Mouse (Mus musculus) kidney, embryonic 15.5 days (tissue): Measurements from ENCODE around the gene Adcy10. TPM values are rescaled to one million over a fixed set of nuclear protein-coding genes. Genes with fewer than 3 reads are reported as not detected.

Experiments used
- ATAC-seq: fragments of 200-750 bp; cut with Nextera tagmentation; replicated peaks from 2 replicates; pipeline ENCODE4 v1.8.0; 2017; ENCODE audit warnings: moderate TSS enrichment; ENCODE audit not compliant: low FRiP score
- H3K27ac ChIP-seq: fragments of 300-500 bp; sonication (generic); 2 replicates; pipeline ENCODE4 v1.5.1; 2015; ENCODE audit warnings: mild to moderate bottlenecking, inconsistent platforms
- H3K27me3 ChIP-seq: fragments of 300-500 bp; sonication (generic); 2 replicates; pipeline ENCODE4 v1.6.1; 2015; ENCODE audit warnings: inconsistent platforms
- H3K36me3 ChIP-seq: fragments of 300-500 bp; sonication (generic); 2 replicates; pipeline ENCODE4 v1.6.1; 2015; ENCODE audit warnings: inconsistent platforms
- H3K4me1 ChIP-seq: fragments of 300-500 bp; sonication (generic); 2 replicates; pipeline ENCODE4 v1.6.1; 2015; ENCODE audit warnings: inconsistent platforms
- H3K4me2 ChIP-seq: fragments of 300-500 bp; sonication (generic); 2 replicates; pipeline ENCODE4 v1.6.1; 2015; ENCODE audit warnings: moderate library complexity, mild to moderate bottlenecking, inconsistent platforms
- H3K4me3 ChIP-seq: fragments of 300-500 bp; sonication (generic); replicated peaks from 2 replicates; pipeline ENCODE4 v1.5.1; 2015; ENCODE audit warnings: mild to moderate bottlenecking, inconsistent platforms
- H3K9ac ChIP-seq: fragments of 300-500 bp; sonication (generic); 2 replicates; pipeline ENCODE4 v1.6.1; 2015; ENCODE audit warnings: mild to moderate bottlenecking, inconsistent platforms
- H3K9me3 ChIP-seq: fragments of 300-500 bp; sonication (generic); replicated peaks from 2 replicates; pipeline ENCODE4 v1.6.1; 2016; ENCODE audit warnings: inconsistent platforms
- WGBS: fragments of 180-500 bp; shearing (Covaris S2); methylation state at CpG from one replicate; pipeline ENCODE4 v1.1.7; 2015; ENCODE audit warnings: mixed read lengths; 5-methylcytosine and 5-hydroxymethylcytosine counted together
- polyA plus RNA-seq: library from polyadenylated mRNA; unstranded; fragments of >200 nt; fragmentation: Nextera tagmentation; extraction: Ambion mirVana; gene quantifications from 2 replicates; pipeline ENCODE4 v1.2.1, GENCODE M21; 2015

The Adcy10 gene
- polyA plus RNA-seq, 1 experiment from 2014 or later, result 0.23 TPM

DNA sequence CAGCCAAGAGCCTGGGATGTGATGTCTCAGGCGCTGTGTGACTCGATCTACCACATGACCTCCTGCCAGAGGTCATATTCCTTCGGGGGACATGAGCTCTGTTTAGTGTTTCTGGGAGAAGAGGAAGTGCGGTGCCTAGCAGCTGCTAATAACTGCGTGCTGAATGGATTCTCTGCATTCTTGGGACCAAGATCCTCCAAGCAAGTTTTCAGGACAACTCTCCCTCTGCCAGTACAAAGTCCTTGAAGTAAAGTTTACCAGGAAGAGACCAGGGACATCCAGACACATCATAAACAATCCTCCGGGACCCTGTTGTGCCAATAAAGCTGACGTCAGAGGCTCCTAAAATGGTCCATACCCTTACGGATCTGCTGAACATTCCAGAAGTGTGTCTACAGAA, 102.9 kb downstream of the Adcy10 start:
- no peaks in the 10 kb centered on the region for H3K9me3 ChIP-seq
- H3K27me3 ChIP-seq, result no peaks in the 10 kb centered on the region
- H3K9ac ChIP-seq, result no peak overlapping the region
- ATAC-seq, result no peak
- H3K4me2 ChIP-seq, result no peak overlapping the region
- H3K27ac ChIP-seq, result peak overlapping the region; percentile 88
- peaks cover 43% of the 10 kb centered on the region for H3K4me1 ChIP-seq
- 40% methylated on average over 8 of the region's 8 CpGs for WGBS
- peaks cover 26% of the 10 kb centered on the region for H3K36me3 ChIP-seq
- H3K4me3 ChIP-seq, result no peak overlapping the region

DNA sequence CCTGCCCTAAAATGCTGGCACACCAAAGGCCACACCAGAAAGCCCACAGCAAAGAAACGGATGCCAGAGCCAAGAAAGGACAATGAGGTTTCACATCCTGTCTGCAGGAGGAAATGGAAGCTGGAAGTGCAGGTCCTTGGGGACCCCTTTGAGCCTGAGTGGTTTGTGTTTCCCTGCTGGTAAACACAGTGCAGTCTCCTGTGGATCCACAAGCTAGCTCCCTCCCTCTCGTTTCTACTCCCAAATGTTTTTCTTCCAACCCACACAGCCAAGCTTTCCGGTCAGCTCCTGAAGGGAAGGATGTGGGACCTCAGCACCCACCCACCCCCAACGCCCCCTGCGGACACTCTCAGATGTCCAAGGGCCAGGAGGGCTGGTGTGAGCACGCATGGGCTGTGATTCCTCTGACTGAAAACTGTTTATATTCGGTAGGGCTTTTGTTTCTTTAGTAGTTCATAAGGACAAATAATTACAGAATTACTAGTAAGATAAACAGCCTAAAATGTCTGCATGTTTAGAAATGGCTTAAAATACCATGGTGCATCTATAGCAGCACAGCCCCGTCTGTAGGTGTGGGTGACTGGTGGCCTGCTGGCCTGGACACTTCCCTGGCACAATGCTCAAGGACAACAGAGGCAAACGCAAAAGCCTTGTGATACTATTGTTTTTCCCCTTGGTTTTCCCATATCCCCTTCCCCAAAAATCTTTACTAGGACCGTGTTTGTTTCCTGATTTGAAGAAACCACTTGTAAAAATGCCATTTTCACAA, 104.5 kb downstream of the Adcy10 start:
- peak overlapping the region; percentile 23 for H3K4me2 ChIP-seq
- 19% methylated on average over 10 of the region's 10 CpGs for WGBS
- peaks cover 40% of the 10 kb centered on the region for H3K36me3 ChIP-seq
- peak; percentile 80 for ATAC-seq
- no peaks in the 10 kb centered on the region for H3K9me3 ChIP-seq
- peak overlapping the region; percentile 88 for H3K27ac ChIP-seq
- no peak overlapping the region for H3K9ac ChIP-seq
- H3K27me3 ChIP-seq, result no peaks in the 10 kb centered on the region
- no peak overlapping the region for H3K4me3 ChIP-seq
- peaks cover 43% of the 10 kb centered on the region for H3K4me1 ChIP-seq

DNA sequence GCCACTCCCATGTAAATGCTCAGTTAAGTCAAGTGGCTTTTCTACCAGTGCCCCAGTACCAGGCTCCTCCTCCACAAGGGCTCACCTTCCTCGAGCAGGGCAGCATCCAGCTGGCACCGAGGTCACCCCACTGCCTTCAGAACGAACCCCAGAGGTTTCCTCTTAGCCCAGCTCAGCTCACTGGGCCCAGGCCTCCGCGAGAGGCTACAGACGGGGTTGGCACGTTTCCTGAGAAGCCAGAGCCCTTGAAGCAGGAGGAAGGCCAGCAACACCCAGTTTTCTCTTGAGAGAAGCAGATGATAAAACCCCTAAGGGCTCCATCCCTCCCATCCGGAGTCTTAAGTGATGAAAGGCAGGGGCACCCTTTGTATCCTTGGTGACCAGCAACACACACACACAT, 105.8 kb downstream of the Adcy10 start:
- no peak for ATAC-seq
- no peaks in the 10 kb centered on the region for H3K27me3 ChIP-seq
- 73% methylated on average over 8 of the region's 8 CpGs for WGBS
- H3K36me3 ChIP-seq, result peaks cover 53% of the 10 kb centered on the region
- H3K27ac ChIP-seq, result peak overlapping the region; percentile 88
- no peak overlapping the region for H3K4me3 ChIP-seq
- no peak overlapping the region for H3K4me2 ChIP-seq
- peaks cover 53% of the 10 kb centered on the region for H3K4me1 ChIP-seq
- H3K9me3 ChIP-seq, result no peaks in the 10 kb centered on the region
- no peak overlapping the region for H3K9ac ChIP-seq

DNA sequence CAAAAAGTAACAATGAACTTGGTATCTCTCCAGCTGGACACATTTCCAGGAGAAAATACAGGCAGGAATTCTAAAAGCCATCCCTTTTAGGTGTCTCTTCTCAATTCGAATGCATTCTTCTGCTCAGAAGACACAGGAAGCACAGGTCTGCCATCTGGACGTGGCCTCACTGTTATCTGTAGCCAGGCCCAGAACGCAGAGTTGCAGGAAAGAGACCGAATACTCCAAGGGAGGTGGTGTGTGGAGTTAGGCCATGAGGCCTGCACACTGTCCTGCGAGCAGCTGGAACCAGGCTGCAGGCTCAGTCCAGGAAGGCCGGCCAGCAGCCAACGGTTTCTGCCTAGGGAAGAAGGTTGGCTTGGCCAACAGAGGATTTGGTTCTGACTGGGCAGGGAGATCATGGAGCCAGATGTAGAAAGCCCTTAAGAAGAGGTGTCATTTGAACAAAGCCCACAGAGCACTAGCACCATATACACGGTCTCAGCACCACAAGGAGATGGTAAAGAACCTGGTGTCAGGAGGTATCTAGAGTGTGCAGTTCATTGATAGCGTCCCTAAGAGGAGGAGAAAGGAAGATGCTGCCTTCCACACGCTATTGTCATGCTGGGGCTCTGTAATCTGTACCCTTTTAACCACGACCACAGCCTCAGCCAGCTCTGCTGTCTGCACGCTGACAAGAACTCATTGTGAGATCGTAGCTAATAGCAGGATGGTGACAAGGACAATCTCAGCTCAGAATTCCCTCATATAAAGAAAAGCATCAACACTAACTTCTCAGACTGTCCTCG, 107.5 kb downstream of the Adcy10 start:
- Histone ChIP-seq H3K4me1 (peaks cover 48% of the 10 kb centered on the region), H3K27me3 (no peaks in the 10 kb centered on the region), H3K4me2 (no peak overlapping the region), H3K9me3 (no peaks in the 10 kb centered on the region), H3K27ac (no peak overlapping the region), H3K36me3 (peaks cover 67% of the 10 kb centered on the region), H3K9ac (no peak overlapping the region), H3K4me3 (no peak overlapping the region)
- no peak for ATAC-seq
- WGBS, result 88% methylated on average over 14 of the region's 14 CpGs

DNA sequence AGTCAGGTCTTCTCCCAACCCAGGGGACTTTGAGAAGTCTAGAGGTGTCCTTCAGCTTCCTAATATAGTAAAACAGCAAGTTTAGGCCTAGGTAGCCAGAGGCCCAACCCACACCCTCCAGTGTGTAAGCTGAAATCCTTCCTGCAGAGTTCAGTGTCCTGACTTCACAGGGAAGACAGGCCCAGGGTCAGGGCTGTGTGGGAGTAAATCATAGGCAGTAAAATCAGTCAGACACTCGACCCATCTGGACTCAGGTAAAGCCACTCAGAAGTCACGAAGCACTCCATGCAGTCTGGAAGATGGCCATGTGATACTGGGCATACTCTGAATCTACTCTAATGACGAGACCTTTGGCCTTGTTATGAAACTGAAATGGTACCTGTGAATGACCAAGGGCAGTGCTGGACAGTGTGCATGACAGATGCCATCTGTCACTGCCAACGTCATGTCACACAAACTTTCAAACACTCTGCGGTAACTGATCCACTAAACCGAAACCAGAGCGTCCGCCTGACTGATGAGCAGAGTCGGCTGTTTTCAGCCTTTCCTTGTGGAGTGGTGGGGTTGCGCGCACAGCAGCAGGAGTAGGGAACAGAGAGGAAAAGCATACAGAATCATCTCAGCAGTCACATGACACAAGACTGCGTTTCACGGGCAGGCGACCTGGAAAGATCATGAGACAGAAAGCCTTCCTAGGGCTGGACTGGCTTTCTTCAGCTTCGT, 109.9 kb downstream of the Adcy10 start:
- Histone ChIP-seq H3K36me3 (peaks cover 88% of the 10 kb centered on the region), H3K27ac (peak overlapping the region; percentile 46), H3K4me2 (no peak overlapping the region), H3K4me3 (no peak overlapping the region), H3K4me1 (peaks cover 25% of the 10 kb centered on the region; the same call in 1 of the 2 replicates), H3K9me3 (no peaks in the 10 kb centered on the region), H3K27me3 (no peaks in the 10 kb centered on the region), H3K9ac (no peak overlapping the region)
- peak; percentile 71 for ATAC-seq
- WGBS, result 38% methylated on average over 15 of the region's 15 CpGs

DNA sequence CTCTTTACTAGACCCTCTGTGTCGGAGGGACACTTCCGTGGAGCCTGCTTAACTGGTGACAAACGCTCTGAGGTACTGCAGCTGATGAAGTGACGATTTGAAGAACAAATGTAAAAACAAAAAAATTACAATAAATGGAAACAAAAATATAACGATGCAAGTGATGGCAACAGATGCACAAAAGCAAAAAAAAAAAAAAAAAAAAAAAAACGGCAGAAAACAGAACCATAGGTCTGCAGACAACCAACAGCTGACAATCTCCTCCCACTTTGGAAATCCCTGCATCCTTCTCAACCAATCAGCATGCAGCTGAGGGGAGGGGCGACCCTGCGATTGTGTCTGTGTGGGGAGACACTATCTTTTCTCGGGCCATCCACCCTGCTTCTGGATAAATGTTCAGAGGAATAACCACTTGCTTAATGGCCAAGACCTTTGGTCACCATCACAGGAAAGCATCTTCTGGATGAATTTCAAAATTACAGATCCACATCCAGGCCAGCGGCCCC, 116.8 kb downstream of the Adcy10 start:
- Histone ChIP-seq H3K9ac (no peak overlapping the region), H3K36me3 (peaks cover 88% of the 10 kb centered on the region), H3K4me2 (no peak overlapping the region), H3K4me3 (no peak overlapping the region), H3K4me1 (no peaks in the 10 kb centered on the region), H3K9me3 (no peaks in the 10 kb centered on the region), H3K27ac (no peak overlapping the region), H3K27me3 (no peaks in the 10 kb centered on the region)
- ATAC-seq, result no peak
- 80% methylated on average over 10 of the region's 10 CpGs for WGBS

DNA sequence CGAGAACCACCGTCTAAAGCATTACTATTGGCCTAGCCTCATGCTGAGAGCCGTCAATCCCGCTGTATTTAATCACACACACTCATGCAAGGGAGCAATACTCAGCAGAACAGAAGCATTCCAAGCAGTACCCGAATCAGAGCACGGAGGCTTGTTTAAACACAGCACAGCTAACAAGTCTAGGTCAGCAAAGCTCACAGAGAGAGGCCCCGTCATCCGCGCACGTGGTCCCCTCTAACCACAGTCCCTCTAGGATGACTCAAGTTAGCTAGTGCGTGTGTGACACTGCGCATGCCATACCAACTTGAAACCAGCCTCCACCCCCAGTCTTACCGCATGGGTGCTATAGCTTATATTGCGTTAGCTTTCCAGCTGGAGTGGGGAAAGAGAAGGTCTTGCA, 118.2 kb downstream of the Adcy10 start:
- Histone ChIP-seq H3K4me2 (no peak overlapping the region), H3K9ac (no peak overlapping the region), H3K4me3 (no peak overlapping the region), H3K36me3 (peaks cover 89% of the 10 kb centered on the region), H3K27ac (no peak overlapping the region), H3K4me1 (no peaks in the 10 kb centered on the region), H3K27me3 (no peaks in the 10 kb centered on the region), H3K9me3 (no peaks in the 10 kb centered on the region)
- ATAC-seq, result no peak
- 93% methylated on average over 14 of the region's 14 CpGs for WGBS

DNA sequence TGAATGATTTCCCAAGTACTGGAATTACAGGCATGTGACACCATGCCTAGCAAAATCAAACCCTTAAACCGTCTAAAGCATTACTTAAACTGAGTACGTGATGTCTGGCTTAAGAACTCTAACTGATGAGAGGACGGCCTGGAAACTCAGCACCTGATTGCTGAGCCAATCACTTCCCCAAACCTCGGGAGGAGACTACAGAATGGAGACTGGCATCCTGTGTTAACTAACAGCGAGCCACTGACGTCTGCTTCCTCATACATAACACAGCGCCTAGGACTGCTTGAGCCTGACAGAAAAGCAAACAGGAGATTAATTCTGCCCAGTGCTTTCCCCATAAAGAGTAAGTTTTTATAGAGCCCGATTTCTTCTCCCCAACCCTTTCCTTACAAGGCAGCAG, 119.2 kb downstream of the Adcy10 start:
- ATAC-seq, result no peak
- Histone ChIP-seq H3K4me3 (no peak overlapping the region), H3K9me3 (no peaks in the 10 kb centered on the region), H3K4me2 (no peak overlapping the region), H3K27ac (no peak overlapping the region), H3K27me3 (no peaks in the 10 kb centered on the region), H3K4me1 (no peaks in the 10 kb centered on the region), H3K36me3 (peaks cover 82% of the 10 kb centered on the region), H3K9ac (no peak overlapping the region)
- WGBS, result 89% methylated on average over 8 of the region's 8 CpGs

DNA sequence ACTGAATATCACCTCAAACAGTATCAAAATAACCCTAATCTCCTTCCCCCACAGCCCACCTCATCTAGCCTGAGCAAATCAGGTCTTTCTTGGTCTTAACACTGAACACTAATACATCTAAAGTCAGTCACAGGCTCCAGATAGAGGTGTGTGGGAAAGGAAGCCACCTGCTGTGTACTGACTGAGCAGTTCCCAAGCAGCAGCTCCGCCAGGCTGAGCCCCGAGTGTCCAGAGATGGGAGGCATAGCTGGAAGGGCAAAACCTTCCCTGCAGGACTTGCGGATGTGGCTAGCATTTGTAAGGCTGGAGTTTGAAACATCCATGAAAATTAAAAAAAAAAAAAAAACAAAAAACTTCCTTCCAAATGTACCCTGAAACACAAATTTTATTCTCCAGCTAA, 120.1 kb downstream of the Adcy10 start:
- H3K36me3 ChIP-seq, result peaks cover 78% of the 10 kb centered on the region
- WGBS, result 97% methylated on average over 3 of the region's 3 CpGs
- no peak overlapping the region for H3K4me3 ChIP-seq

DNA sequence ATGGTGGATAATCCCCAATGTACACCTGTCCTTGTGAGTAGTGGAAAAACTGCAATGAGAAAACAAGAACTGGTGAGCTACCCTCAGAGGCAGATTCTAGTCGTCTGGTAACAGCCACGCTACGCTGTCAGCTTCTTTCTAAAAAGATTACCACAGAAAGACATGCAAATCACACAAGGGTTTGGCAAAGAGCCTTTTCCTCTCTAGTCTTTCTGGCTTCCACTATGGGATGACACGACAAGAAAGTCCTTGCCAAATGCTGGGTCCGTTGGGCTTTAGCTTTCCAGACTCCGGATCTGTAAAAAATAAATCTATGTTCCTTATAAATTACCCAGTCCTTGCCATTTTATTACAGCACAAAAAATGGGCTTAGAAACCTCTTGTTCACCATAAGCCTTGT, 120.8 kb downstream of the Adcy10 start:
- Histone ChIP-seq H3K27ac (no peak overlapping the region), H3K9ac (no peak overlapping the region), H3K4me2 (no peak overlapping the region), H3K27me3 (no peaks in the 10 kb centered on the region), H3K36me3 (peaks cover 77% of the 10 kb centered on the region), H3K4me3 (no peak overlapping the region), H3K9me3 (no peaks in the 10 kb centered on the region), H3K4me1 (peaks cover 7% of the 10 kb centered on the region)
- WGBS, result 83% methylated on average over 6 of the region's 6 CpGs
- no peak for ATAC-seq

More for the DNA sequence above, 120.1 kb downstream of the Adcy10 start:
- no peak overlapping the region for H3K4me2 ChIP-seq
- H3K9me3 ChIP-seq, result no peaks in the 10 kb centered on the region
- no peak overlapping the region for H3K9ac ChIP-seq
- H3K27ac ChIP-seq, result no peak overlapping the region
- H3K4me1 ChIP-seq, result peaks cover 5% of the 10 kb centered on the region; the same call in 1 of the 2 replicates
- no peaks in the 10 kb centered on the region for H3K27me3 ChIP-seq
- ATAC-seq, result no peak

DNA sequence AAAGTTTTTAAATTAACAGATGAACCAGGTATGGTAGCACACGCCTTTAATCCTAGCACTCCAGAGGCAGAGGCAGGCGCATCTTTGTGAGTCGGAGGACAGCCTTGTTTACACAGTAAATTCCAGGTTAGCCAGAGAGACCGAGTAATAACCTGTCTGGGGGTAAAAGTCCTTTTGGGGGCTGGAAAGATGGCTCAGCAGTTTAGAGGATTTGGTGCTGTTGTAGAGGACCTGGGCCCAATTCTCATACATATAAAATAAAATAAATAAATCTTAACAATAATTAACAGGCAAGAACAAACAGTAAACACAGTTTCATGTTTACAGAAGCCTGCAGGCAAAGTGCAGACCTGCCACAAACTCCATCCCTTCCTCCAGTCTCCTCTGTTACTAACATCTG, 123.9 kb downstream of the Adcy10 start:
- Histone ChIP-seq H3K27me3 (no peaks in the 10 kb centered on the region), H3K27ac (0 out of 2 replicates have a peak overlapping the region, but pooled peaks have one; percentile 18), H3K4me1 (peaks cover 27% of the 10 kb centered on the region), H3K4me2 (no peak overlapping the region), H3K9me3 (no peaks in the 10 kb centered on the region), H3K36me3 (peaks cover 49% of the 10 kb centered on the region), H3K9ac (no peak overlapping the region), H3K4me3 (no peak overlapping the region)
- WGBS, result 78% methylated on average over 4 of the region's 4 CpGs
- no peak for ATAC-seq
